Mouse (Mus musculus) liver, embryonic 12.5 days (tissue): ENCODE data around the gene Gpr87. TPM values are rescaled to one million over a fixed set of nuclear protein-coding genes. Genes with fewer than 3 reads are reported as not detected.

Experiments
- ATAC-seq: fragments of 200-750 bp; cut with Nextera tagmentation; 2 replicates; pipeline ENCODE4 v1.8.0; 2017; ENCODE audit warnings: moderate number of reproducible peaks, mild to moderate bottlenecking, moderate library complexity
- H3K27ac ChIP-seq: fragments of 300-500 bp; sonication (generic); 2 replicates; pipeline ENCODE4 v1.5.1; 2016; ENCODE audit warnings: mild to moderate bottlenecking
- H3K27me3 ChIP-seq: fragments of 300-500 bp; sonication (generic); replicated peaks from 2 replicates; pipeline ENCODE4 v1.6.1; 2016; ENCODE audit warnings: mild to moderate bottlenecking, moderate library complexity
- H3K36me3 ChIP-seq: fragments of 300-500 bp; sonication (generic); 2 replicates; pipeline ENCODE4 v1.6.1; 2016; ENCODE audit warnings: mild to moderate bottlenecking, moderate library complexity
- H3K4me1 ChIP-seq: fragments of 300-500 bp; sonication (generic); 2 replicates; pipeline ENCODE4 v1.6.1; 2016
- H3K4me2 ChIP-seq: fragments of 300-500 bp; sonication (generic); 2 replicates; pipeline ENCODE4 v1.6.1; 2016; ENCODE audit warnings: mild to moderate bottlenecking, moderate library complexity
- H3K4me3 ChIP-seq: fragments of 300-500 bp; sonication (generic); 2 replicates; pipeline ENCODE4 v1.5.1; 2016; ENCODE audit warnings: mild to moderate bottlenecking, moderate library complexity
- H3K9ac ChIP-seq: fragments of 300-500 bp; sonication (generic); 2 replicates; pipeline ENCODE4 v1.6.1; 2016; ENCODE audit warnings: mild to moderate bottlenecking, moderate library complexity
- H3K9me3 ChIP-seq: fragments of 300-500 bp; sonication (generic); replicated peaks from 2 replicates; pipeline ENCODE4 v1.6.1; 2016; ENCODE audit warnings: mild to moderate bottlenecking, moderate library complexity
- WGBS: fragments of 180-500 bp; shearing (Covaris S2); methylation state at CpG from one replicate; pipeline ENCODE4 v1.1.7; 2016; ENCODE audit not compliant: insufficient replicate concordance; 5-methylcytosine and 5-hydroxymethylcytosine counted together
- polyA plus RNA-seq: library from polyadenylated mRNA; unstranded; fragments of >200 nt; fragmentation: Nextera tagmentation; extraction: Ambion mirVana; gene quantifications from 2 replicates; pipeline ENCODE4 v1.2.1, GENCODE M21; 2016

The Gpr87 gene
- polyA plus RNA-seq, 1 experiment from 2014 or later = not detected

- 65% methylated on average over 5 of the region's 5 CpGs for WGBS
- 0 out of 2 replicates have a peak, but pooled peaks cover 5% of the 10 kb centered on the region for H3K4me1 ChIP-seq
- no peak overlapping the region for H3K4me2 ChIP-seq
- H3K9ac ChIP-seq = no peak overlapping the region
- H3K27ac ChIP-seq = no peak overlapping the region
- no peaks in the 10 kb centered on the region for H3K36me3 ChIP-seq
- H3K4me3 ChIP-seq = no peak overlapping the region
- H3K9me3 ChIP-seq = no peaks in the 10 kb centered on the region
- no peak for ATAC-seq
- no peaks in the 10 kb centered on the region for H3K27me3 ChIP-seq
Observed at GRCm38 (mm10) chr3:59181134-59181533, 13.8 kb downstream of the Gpr87 start.

- ATAC-seq = no peak
- H3K27ac ChIP-seq = no peak overlapping the region
- H3K27me3 ChIP-seq = no peaks in the 10 kb centered on the region
- no peak overlapping the region for H3K9ac ChIP-seq
- H3K9me3 ChIP-seq = no peaks in the 10 kb centered on the region
- H3K4me1 ChIP-seq = 0 out of 2 replicates have a peak, but pooled peaks cover 5% of the 10 kb centered on the region
- no peak overlapping the region for H3K4me2 ChIP-seq
- WGBS = 59% methylated on average over 5 of the region's 5 CpGs
- H3K4me3 ChIP-seq = no peak overlapping the region
- H3K36me3 ChIP-seq = no peaks in the 10 kb centered on the region
Observed at GRCm38 (mm10) chr3:59176871-59177270, 18.0 kb downstream of the Gpr87 start.

DNA sequence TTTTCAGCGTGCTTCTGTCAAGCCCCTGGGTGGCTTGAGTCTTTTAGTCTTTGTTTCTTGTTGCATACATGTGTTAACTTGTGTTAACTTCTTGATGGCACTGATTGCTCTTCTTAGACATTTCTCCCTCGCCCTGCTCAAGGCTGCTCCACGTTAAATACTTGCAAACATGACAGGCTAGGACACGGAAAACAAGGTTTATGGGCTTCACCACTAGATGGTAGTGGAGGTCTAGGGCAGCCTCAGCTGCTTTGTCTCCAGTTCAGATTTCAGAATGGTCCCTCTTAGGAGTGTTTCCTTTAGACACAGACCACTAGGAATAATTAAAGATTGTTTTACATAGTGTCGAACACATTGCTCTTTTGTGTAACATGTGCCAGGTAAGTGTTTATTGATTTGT lies 19.7 kb downstream of the Gpr87 start:
- Histone ChIP-seq H3K36me3 (no peaks in the 10 kb centered on the region), H3K9ac (no peak overlapping the region), H3K9me3 (no peaks in the 10 kb centered on the region), H3K4me2 (no peak overlapping the region), H3K27ac (no peak overlapping the region), H3K4me3 (no peak overlapping the region), H3K4me1 (0 out of 2 replicates have a peak, but pooled peaks cover 5% of the 10 kb centered on the region), H3K27me3 (no peaks in the 10 kb centered on the region)
- WGBS = 35% methylated on average over 5 of the region's 5 CpGs
- ATAC-seq = no peak

DNA sequence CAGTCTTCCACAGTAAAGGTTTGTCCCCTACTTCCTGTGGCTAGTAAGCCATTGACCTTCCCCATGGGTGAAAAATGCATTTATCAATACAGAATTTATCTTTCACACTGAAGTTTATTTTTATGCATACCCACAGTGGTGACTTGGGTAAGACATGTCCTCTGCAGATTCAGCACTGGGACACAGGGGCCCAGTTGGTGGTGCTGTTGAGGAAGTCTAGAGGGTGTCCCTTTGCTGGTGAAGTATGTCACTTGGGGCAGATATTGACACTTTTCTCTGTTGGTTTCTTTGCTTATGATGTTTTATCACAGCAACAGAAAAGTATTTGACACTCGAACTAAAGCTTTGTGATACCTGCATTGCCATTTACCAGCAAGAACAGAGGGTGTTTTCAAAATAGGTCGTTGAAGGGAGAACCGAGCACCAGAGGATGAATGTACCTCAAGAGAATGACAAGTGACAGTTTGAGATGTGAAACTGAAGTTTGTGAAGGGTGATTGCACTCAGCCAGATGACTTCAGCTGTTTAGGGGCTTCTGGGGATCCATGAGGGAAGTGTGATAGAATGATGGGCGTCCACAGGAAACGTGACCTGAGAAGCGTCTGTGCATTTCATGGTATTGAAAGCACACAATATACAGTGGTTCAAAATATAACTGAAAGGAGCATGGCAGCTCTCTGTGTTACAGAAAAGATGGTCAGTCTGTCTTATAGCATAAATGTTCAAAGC lies 20.3 kb downstream of the Gpr87 start:
- Histone ChIP-seq H3K4me1 (0 out of 2 replicates have a peak, but pooled peaks cover 5% of the 10 kb centered on the region), H3K27ac (no peak overlapping the region), H3K4me2 (no peak overlapping the region), H3K9me3 (no peaks in the 10 kb centered on the region), H3K27me3 (no peaks in the 10 kb centered on the region), H3K36me3 (no peaks in the 10 kb centered on the region), H3K9ac (no peak overlapping the region), H3K4me3 (no peak overlapping the region)
- no peak for ATAC-seq
- WGBS = 55% methylated on average over 6 of the region's 6 CpGs

GRCm38 (mm10) chr3:59169921-59170627 lies 24.8 kb downstream of the Gpr87 start:
- Histone ChIP-seq H3K9me3 (no peaks in the 10 kb centered on the region), H3K4me1 (no peaks in the 10 kb centered on the region), H3K9ac (no peak overlapping the region), H3K4me3 (no peak overlapping the region), H3K4me2 (no peak overlapping the region), H3K27me3 (no peaks in the 10 kb centered on the region), H3K27ac (no peak overlapping the region), H3K36me3 (no peaks in the 10 kb centered on the region)
- 41% methylated on average over 2 of the region's 2 CpGs for WGBS
- ATAC-seq = no peak

DNA sequence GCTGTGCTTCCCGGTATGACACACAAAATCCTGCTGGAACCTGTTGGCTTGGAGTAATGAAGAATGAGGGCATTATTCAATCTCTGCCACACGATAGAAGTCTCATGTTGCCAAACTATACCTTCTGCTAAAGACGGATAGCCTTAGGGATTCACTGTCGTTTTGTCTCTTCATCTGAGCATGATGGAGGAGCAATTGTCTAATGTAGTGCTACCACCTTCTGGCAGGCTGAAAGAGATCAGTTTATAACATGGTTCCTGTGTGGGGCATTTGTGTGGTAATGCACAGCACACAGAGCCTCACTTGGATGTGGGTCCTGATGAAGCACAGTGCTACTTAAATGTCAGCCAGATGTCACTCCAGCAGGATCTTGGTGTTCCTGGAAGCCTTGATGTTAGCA lies 25.7 kb downstream of the Gpr87 start:
- H3K4me3 ChIP-seq = no peak overlapping the region
- no peaks in the 10 kb centered on the region for H3K36me3 ChIP-seq
- no peak for ATAC-seq
- 73% methylated on average over 4 of the region's 4 CpGs for WGBS
- no peaks in the 10 kb centered on the region for H3K9me3 ChIP-seq
- no peak overlapping the region for H3K9ac ChIP-seq
- no peaks in the 10 kb centered on the region for H3K4me1 ChIP-seq
- no peaks in the 10 kb centered on the region for H3K27me3 ChIP-seq
- no peak overlapping the region for H3K27ac ChIP-seq
- H3K4me2 ChIP-seq = no peak overlapping the region

GRCm38 (mm10) chr3:59168476-59168875 lies 26.4 kb downstream of the Gpr87 start:
- no peaks in the 10 kb centered on the region for H3K4me1 ChIP-seq
- no peak overlapping the region for H3K4me3 ChIP-seq
- H3K27me3 ChIP-seq = no peaks in the 10 kb centered on the region
- H3K4me2 ChIP-seq = no peak overlapping the region
- WGBS = 59% methylated on average over 6 of the region's 6 CpGs
- H3K27ac ChIP-seq = no peak overlapping the region
- no peak for ATAC-seq
- H3K9ac ChIP-seq = no peak overlapping the region
- H3K36me3 ChIP-seq = no peaks in the 10 kb centered on the region
- no peaks in the 10 kb centered on the region for H3K9me3 ChIP-seq

DNA sequence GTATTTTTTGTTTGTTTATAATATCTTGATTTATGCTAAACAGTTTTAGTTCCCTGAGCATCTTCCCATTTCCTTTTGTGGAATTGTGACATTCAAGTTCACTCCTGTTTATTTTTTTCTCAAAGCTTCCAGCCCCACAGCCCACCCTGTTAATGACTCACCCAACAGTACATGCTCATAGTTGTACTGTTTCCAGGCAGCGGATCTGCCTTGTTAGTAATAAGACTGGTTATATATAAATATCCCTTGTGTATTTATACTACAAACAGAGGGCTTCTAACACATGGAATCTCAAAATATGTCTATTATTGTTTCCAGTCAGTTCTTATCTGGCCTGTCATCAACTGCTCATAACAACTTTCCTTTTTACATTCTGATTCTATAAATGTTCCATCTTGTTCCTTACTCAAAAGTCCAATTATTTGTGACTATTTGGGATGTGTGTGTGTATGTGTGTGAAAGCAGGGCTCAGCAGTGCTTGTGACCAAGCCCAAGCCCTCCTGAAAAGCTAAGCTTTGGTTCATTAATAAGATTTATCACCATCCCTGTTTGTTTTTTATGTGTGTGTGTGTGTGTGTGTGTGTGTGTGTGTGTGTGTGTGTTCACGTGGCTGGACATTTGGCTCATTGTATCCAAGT lies 27.4 kb downstream of the Gpr87 start:
- Histone ChIP-seq H3K4me3 (no peak overlapping the region), H3K4me1 (no peaks in the 10 kb centered on the region), H3K27ac (no peak overlapping the region), H3K4me2 (no peak overlapping the region), H3K9me3 (no peaks in the 10 kb centered on the region), H3K9ac (no peak overlapping the region), H3K36me3 (no peaks in the 10 kb centered on the region), H3K27me3 (no peaks in the 10 kb centered on the region)
- WGBS = 79% methylated on average over 2 of the region's 2 CpGs
- ATAC-seq = no peak

GRCm38 (mm10) chr3:59160465-59160864 lies 34.4 kb downstream of the Gpr87 start:
- no peak overlapping the region for H3K4me2 ChIP-seq
- no peak overlapping the region for H3K27ac ChIP-seq
- H3K9me3 ChIP-seq = no peaks in the 10 kb centered on the region
- H3K4me3 ChIP-seq = no peak overlapping the region
- no peaks in the 10 kb centered on the region for H3K27me3 ChIP-seq
- H3K9ac ChIP-seq = no peak overlapping the region
- ATAC-seq = no peak
- no peaks in the 10 kb centered on the region for H3K4me1 ChIP-seq
- WGBS = 71% methylated on average over 1 of the region's 1 CpGs
- no peaks in the 10 kb centered on the region for H3K36me3 ChIP-seq

DNA sequence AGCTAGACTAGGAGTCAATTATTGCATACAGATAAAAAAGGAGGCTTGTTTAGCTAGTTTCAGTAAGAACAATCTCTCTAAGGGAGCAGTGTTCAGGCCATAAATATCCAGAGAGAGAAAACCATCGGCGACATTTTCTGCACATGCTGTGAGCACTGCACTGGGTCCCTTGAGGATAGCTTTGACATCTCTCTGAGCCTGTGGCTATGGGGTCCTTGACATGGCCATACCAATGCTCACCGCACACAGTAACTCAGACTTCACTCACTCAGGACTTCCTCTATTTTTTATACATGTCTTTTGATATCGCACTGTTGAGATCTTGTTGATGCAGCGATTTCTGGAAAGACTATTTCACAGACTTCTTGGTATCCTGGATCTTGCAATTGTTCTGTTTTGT lies 37.9 kb downstream of the Gpr87 start:
- no peak for ATAC-seq
- WGBS = 81% methylated on average over 5 of the region's 5 CpGs
- H3K9ac ChIP-seq = no peak overlapping the region
- H3K27ac ChIP-seq = no peak overlapping the region
- H3K9me3 ChIP-seq = no peaks in the 10 kb centered on the region
- H3K36me3 ChIP-seq = no peaks in the 10 kb centered on the region
- peaks cover 2% of the 10 kb centered on the region; the same call in 1 of the 2 replicates for H3K4me1 ChIP-seq
- H3K27me3 ChIP-seq = no peaks in the 10 kb centered on the region
- no peak overlapping the region for H3K4me3 ChIP-seq
- H3K4me2 ChIP-seq = no peak overlapping the region

DNA sequence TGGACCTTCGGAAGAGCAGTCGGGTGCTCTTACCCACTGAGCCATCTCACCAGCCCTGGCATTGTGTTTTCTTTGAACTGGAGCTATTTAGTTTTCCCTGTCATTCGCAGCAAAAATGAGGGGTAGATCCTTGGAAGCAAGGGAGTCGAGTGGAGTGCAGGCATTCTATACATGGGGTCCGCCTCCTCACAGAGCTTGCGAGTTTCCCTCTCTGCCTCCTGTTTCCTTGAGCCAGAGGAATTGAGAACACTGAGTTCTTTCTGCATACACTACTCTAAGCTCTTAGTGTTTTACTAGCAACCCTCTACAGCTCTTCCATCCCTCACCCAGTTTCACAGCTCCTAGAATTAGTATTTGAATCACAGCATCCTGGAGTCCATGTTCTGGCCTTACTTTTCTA lies 39.5 kb downstream of the Gpr87 start:
- no peak overlapping the region for H3K9ac ChIP-seq
- no peaks in the 10 kb centered on the region for H3K36me3 ChIP-seq
- H3K4me1 ChIP-seq = peaks cover 4% of the 10 kb centered on the region; the same call in 1 of the 2 replicates
- no peak overlapping the region for H3K27ac ChIP-seq
- H3K4me2 ChIP-seq = no peak overlapping the region
- 77% methylated on average over 6 of the region's 6 CpGs for WGBS
- no peaks in the 10 kb centered on the region for H3K27me3 ChIP-seq
- ATAC-seq = no peak
- H3K9me3 ChIP-seq = no peaks in the 10 kb centered on the region
- no peak overlapping the region for H3K4me3 ChIP-seq

DNA sequence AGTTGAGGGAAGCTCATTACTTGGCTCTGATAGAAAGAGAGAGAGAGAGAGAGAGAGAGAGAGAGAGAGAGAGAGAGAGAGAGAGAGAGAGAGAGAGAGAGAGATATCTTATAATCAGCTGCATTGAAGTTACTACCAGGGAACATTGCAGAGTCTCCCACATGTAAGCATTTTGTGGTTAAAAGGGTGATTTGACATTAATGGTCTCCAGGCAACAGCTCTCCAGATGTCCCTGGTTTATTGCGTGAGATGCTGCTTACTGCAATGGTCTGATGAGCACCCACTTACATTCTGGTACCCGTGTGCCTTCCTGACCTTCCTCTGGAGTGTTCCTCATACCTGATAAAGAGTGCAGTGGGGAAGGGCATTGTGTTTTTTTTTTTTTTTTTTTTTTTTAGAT lies 40.0 kb downstream of the Gpr87 start:
- no peak overlapping the region for H3K4me3 ChIP-seq
- no peak for ATAC-seq
- no peaks in the 10 kb centered on the region for H3K9me3 ChIP-seq
- H3K27me3 ChIP-seq = no peaks in the 10 kb centered on the region
- H3K4me2 ChIP-seq = no peak overlapping the region
- H3K27ac ChIP-seq = no peak overlapping the region
- 71% methylated on average over 2 of the region's 2 CpGs for WGBS
- no peaks in the 10 kb centered on the region for H3K36me3 ChIP-seq
- peaks cover 7% of the 10 kb centered on the region; the same call in 1 of the 2 replicates for H3K4me1 ChIP-seq
- H3K9ac ChIP-seq = no peak overlapping the region
